Mouse (Mus musculus) thymus, adult 2 months (tissue): Measurements from ENCODE around the gene Vsig10.

Experiments used
- CTCF ChIP-seq: fragments of 200-500 bp; IDR thresholded peaks from 2 replicates; pipeline ENCODE4 v1.5.1; 2012; ENCODE audit warnings: mild to moderate bottlenecking, control low read depth, low read length, moderate library complexity, borderline replicate concordance; ENCODE audit not compliant: control insufficient read depth, poor library complexity, insufficient read depth; ENCODE audit errors: extremely low read depth
- POLR2A ChIP-seq: fragments of 200-500 bp; IDR thresholded peaks from 2 replicates; pipeline ENCODE4 v1.6.1; 2012; ENCODE audit warnings: mild to moderate bottlenecking, low read length, control low read depth, moderate library complexity; ENCODE audit not compliant: control insufficient read depth, poor library complexity, insufficient read depth; ENCODE audit errors: extremely low read depth

GRCm38 (mm10) chr5:117286831-117287822 is 31.8 kb upstream of the Vsig10 start, which contains the start of gene Pebp1:
- TF ChIP-seq CTCF (no peak; the same call in 1 of the 2 replicates), POLR2A (no peak)
